Mouse (Mus musculus) c-Kit-positive CD71-negative TER-119-negative erythroid progenitor cells, embryonic 14.5 days (primary cell): ENCODE data around the gene Crhr2.

Experiments
- DNase-seq: peaks from one replicate; pipeline ENCODE4 v3.0.0-alpha.2; 2013; ENCODE audit warnings: low read depth

Crhr2 gene

GRCm38 (mm10) chr6:55123056-55123455, 9.8 kb downstream of the Crhr2 start:
- no peak for DNase-seq

- DNase-seq = no peak
These were observed 15.3 kb downstream of the Crhr2 start for GRCm38 (mm10) chr6:55117325-55118109.

GRCm38 (mm10) chr6:55108358-55108757, 24.5 kb downstream of the Crhr2 start:
- DNase-seq = peak; percentile 50

- DNase-seq = no peak
These were observed 34.2 kb downstream of the Crhr2 start for GRCm38 (mm10) chr6:55098603-55099002.

- DNase-seq = no peak
These were observed 34.8 kb downstream of the Crhr2 start for GRCm38 (mm10) chr6:55098030-55098429.

GRCm38 (mm10) chr6:55093431-55094146, 39.2 kb downstream of the Crhr2 start:
- DNase-seq = no peak

- DNase-seq = no peak
These were observed 41.4 kb downstream of the Crhr2 start for GRCm38 (mm10) chr6:55091396-55091795.

GRCm38 (mm10) chr6:55090639-55091038, 42.2 kb downstream of the Crhr2 start:
- peak; percentile 10 for DNase-seq

- no peak for DNase-seq
These were observed 45.5 kb downstream of the Crhr2 start for GRCm38 (mm10) chr6:55087355-55087754.

- no peak for DNase-seq
These were observed 50.4 kb downstream of the Crhr2 start for GRCm38 (mm10) chr6:55082261-55083051.

- DNase-seq = no peak
These were observed 51.4 kb downstream of the Crhr2 start for GRCm38 (mm10) chr6:55081379-55081778.

GRCm38 (mm10) chr6:55076561-55077255, 56.1 kb downstream of the Crhr2 start:
- no peak for DNase-seq

- no peak for DNase-seq
These were observed 66.9 kb downstream of the Crhr2 start for GRCm38 (mm10) chr6:55065903-55066302.

- no peak for DNase-seq
These were observed 68.4 kb downstream of the Crhr2 start for GRCm38 (mm10) chr6:55064477-55064827.

GRCm38 (mm10) chr6:55063793-55064476, 68.9 kb downstream of the Crhr2 start:
- no peak for DNase-seq

- no peak for DNase-seq
These were observed 70.6 kb downstream of the Crhr2 start for GRCm38 (mm10) chr6:55062200-55062599.

GRCm38 (mm10) chr6:55061328-55061727, 71.5 kb downstream of the Crhr2 start:
- no peak for DNase-seq

- DNase-seq = no peak
These were observed 72.5 kb downstream of the Crhr2 start for GRCm38 (mm10) chr6:55060241-55060825.

GRCm38 (mm10) chr6:55057427-55057826, 75.4 kb downstream of the Crhr2 start:
- DNase-seq = no peak

- DNase-seq = no peak
These were observed 78.3 kb downstream of the Crhr2 start for GRCm38 (mm10) chr6:55054491-55054890.

GRCm38 (mm10) chr6:55049186-55049585, 83.6 kb downstream of the Crhr2 start:
- no peak for DNase-seq
